Mouse (Mus musculus) bone marrow macrophage, adult 2 months (primary cell): ENCODE data around the gene Atp2c2. TPM values are rescaled to one million over a fixed set of nuclear protein-coding genes. Genes with fewer than 3 reads are reported as not detected.

Experiments used
- H3K27ac ChIP-seq: 2 replicates; pipeline ENCODE4 v1.5.1; 2012; ENCODE audit warnings: low read depth, low read length; ENCODE audit not compliant: insufficient read depth
- H3K4me1 ChIP-seq: 2 replicates; pipeline ENCODE4 v1.6.1; 2012; ENCODE audit warnings: low read length; ENCODE audit not compliant: control insufficient read depth, insufficient read depth
- H3K4me3 ChIP-seq: 2 replicates; pipeline ENCODE4 v1.5.1; 2012; ENCODE audit warnings: mild to moderate bottlenecking, low read length, moderate library complexity; ENCODE audit not compliant: insufficient read depth
- CTCF ChIP-seq: IDR thresholded peaks from 2 replicates; pipeline ENCODE4 v1.5.1; 2012; ENCODE audit warnings: low read depth, mild to moderate bottlenecking, low read length, moderate library complexity
- POLR2A ChIP-seq: IDR thresholded peaks from 2 replicates; pipeline ENCODE4 v1.6.1; 2012; ENCODE audit warnings: mild to moderate bottlenecking, low read depth, low read length, borderline replicate concordance
- polyA plus RNA-seq: library from polyadenylated mRNA; stranded (reverse); fragments of >200 nt; gene quantifications from 2 replicates; pipeline ENCODE4 v1.2.4, GENCODE M21; 2012; ENCODE audit not compliant: missing spikeins, insufficient read depth, insufficient read length

Gene Atp2c2
- polyA plus RNA-seq, 1 experiment, result not detected

- Histone ChIP-seq H3K27ac (no peak overlapping the region), H3K4me1 (peaks cover 10% of the 10 kb centered on the region), H3K4me3 (no peak overlapping the region)
- TF ChIP-seq CTCF, result peak; percentile 77
- TF ChIP-seq POLR2A, result no peak
Observed at GRCm38 (mm10) chr8:119782715-119783114, 82.9 kb downstream of the Atp2c2 start.

GRCm38 (mm10) chr8:119783579-119783978 is 83.8 kb downstream of the Atp2c2 start:
- H3K27ac ChIP-seq, result no peak overlapping the region
- TF ChIP-seq CTCF (no peak), POLR2A (no peak)
- H3K4me3 ChIP-seq, result no peak overlapping the region
- peaks cover 10% of the 10 kb centered on the region for H3K4me1 ChIP-seq

DNA sequence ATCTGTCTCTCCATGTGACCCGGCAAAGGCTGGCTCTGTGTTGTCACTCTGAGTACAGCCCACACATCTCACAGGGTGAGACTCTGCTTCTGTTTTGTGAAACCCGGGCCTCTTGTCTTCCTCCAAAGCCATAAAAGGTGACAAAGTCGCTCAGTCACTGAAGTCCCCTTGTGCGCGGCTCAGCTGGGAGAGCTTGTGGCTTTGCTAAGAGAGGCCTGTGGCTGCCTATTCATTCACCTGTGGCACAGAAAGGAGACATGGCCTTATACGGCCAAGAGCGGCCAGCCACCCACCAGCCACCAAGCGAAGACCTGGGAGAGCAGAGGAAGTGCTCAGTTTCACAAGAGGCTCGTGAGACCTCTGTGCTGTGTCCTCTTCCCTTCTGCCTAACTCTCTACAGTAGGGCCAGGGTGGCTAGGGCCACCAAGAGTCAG is 84.3 kb downstream of the Atp2c2 start:
- Histone ChIP-seq H3K4me3 (no peak overlapping the region), H3K27ac (no peak overlapping the region), H3K4me1 (peaks cover 10% of the 10 kb centered on the region)
- TF ChIP-seq POLR2A (no peak), CTCF (no peak)

- Histone ChIP-seq H3K4me3 (no peak overlapping the region), H3K4me1 (peaks cover 10% of the 10 kb centered on the region), H3K27ac (no peak overlapping the region)
- no peak for TF ChIP-seq POLR2A
- no peak for TF ChIP-seq CTCF
Observed at GRCm38 (mm10) chr8:119784676-119785075, 84.9 kb downstream of the Atp2c2 start.

DNA sequence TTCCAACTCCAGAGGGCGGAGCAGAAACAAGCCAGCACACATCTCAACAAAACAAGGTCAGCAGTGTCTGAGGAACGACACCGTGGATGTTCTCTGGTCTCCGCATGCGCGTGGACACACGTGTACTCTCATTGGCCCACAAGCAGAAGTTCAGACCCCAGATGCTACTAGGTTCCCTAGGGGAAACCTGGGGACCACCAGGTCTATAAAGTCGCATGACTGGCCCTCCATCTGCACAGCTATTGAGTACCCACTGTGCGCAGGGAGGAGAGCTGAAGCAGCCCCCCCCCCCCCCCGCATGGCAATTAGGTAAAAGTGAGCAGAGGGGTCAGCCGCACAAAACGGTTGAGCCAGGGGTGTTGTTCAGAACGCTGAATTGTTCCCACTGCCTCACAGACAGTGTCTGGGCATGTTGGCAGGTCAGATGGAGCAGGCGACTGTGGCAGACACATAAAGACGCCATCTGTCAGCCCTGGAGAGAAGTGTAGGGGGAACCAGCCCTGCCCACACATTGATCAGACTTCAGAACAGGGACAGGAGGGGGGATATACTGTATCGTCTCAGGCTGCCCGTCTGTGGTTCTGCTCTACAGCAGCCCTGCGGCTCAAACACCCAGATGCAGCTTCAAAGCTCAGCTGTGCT is 86.1 kb downstream of the Atp2c2 start:
- peaks cover 10% of the 10 kb centered on the region for H3K4me1 ChIP-seq
- TF ChIP-seq POLR2A (no peak), CTCF (no peak)
- no peak overlapping the region for H3K27ac ChIP-seq
- no peak overlapping the region for H3K4me3 ChIP-seq

DNA sequence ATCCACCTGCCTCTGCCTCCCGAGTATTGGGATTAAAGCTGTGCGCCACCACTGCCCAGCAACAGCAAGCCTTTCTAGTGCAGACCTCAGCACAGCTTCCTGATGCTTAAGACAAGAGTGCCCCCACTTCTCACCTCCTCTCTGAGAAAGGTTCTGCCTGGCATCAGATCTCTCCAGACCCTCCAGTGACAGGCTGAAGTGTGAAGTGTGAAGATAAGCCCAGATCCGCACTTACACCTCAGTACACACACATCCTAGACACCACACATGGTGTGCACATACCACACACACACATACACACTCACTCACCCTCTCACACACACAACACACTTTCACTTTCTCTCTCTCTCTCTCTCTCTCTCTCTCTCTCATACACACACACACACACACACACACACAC is 87.1 kb downstream of the Atp2c2 start:
- Histone ChIP-seq H3K4me1 (peaks cover 18% of the 10 kb centered on the region), H3K27ac (no peak overlapping the region), H3K4me3 (no peak overlapping the region)
- TF ChIP-seq CTCF, result no peak
- TF ChIP-seq POLR2A, result no peak

DNA sequence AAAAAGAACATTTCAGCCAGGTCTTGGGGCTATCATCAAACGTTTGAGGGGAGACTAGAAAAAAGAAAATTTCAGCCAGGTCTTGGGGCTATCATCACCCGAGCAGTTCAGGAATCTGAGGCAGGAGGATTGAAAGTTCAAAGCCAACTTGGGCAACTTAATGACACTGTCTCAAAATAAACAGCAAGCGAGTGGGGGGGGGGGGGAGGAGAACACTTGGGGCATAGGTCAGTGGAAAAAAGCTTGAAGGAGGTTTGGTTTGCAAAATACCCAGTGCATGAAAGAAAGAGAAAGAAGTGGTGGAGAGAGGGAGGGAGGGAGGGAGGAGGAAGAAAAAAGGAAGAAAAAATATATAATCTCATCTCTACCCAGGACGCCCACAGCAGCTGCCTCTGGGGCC is 87.5 kb downstream of the Atp2c2 start:
- Histone ChIP-seq H3K4me3 (no peak overlapping the region), H3K4me1 (peaks cover 22% of the 10 kb centered on the region), H3K27ac (no peak overlapping the region)
- TF ChIP-seq CTCF (no peak), POLR2A (no peak)

GRCm38 (mm10) chr8:119788607-119789381 is 89.0 kb downstream of the Atp2c2 start:
- peaks cover 24% of the 10 kb centered on the region for H3K4me1 ChIP-seq

DNA sequence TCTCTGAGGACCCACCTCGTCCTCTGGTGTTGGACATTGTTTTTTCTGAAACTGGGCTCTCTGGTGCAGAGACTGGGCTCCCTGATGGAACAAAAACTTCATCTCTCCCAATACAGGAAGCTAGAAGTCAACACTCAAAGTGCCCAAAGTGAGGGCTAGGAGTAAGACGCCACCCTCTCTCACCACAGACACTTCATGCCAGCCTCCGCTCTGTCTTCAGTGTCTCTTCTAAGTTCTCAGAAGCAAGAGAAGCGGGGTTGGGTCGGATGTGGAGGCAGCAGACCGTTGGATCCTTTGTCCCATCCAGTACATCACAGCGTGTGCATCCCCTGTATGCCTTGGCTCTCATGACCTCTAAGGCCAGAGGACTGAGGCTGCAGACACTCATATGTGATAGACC is 89.8 kb downstream of the Atp2c2 start:
- no peak for TF ChIP-seq CTCF
- no peak for TF ChIP-seq POLR2A
- Histone ChIP-seq H3K27ac (no peak overlapping the region), H3K4me3 (no peak overlapping the region), H3K4me1 (peaks cover 17% of the 10 kb centered on the region)

More at GRCm38 (mm10) chr8:119788607-119789381, 89.0 kb downstream of the Atp2c2 start:
- TF ChIP-seq CTCF, result no peak
- TF ChIP-seq POLR2A, result no peak
- Histone ChIP-seq H3K4me3 (no peak overlapping the region), H3K27ac (no peak overlapping the region)
